Mouse (Mus musculus) thymus, adult 2 months (tissue): ENCODE results near the gene Olfr71. TPM values are rescaled to one million over a fixed set of nuclear protein-coding genes. Genes with fewer than 3 reads are reported as not detected.

ENCODE experiments used
- DNase-seq: peaks from one replicate; pipeline ENCODE4 v3.0.0; 2021
- H3K27ac ChIP-seq: fragments of 200-500 bp; 2 replicates; pipeline ENCODE4 v1.5.1; 2012; ENCODE audit warnings: low read length, control low read depth; ENCODE audit not compliant: control insufficient read depth, insufficient read depth
- H3K27me3 ChIP-seq: fragments of 200-500 bp; 2 replicates; pipeline ENCODE4 v1.6.1; 2012; ENCODE audit warnings: mild to moderate bottlenecking, low read length, moderate library complexity, mixed read lengths; ENCODE audit not compliant: control insufficient read depth, insufficient read depth
- H3K36me3 ChIP-seq: fragments of 200-500 bp; 2 replicates; pipeline ENCODE4 v1.6.1; 2012; ENCODE audit warnings: mild to moderate bottlenecking, low read length, moderate library complexity; ENCODE audit not compliant: control insufficient read depth, insufficient read depth
- H3K4me1 ChIP-seq: fragments of 200-500 bp; replicated peaks from 2 replicates; pipeline ENCODE4 v1.6.1; 2012; ENCODE audit warnings: low read length; ENCODE audit not compliant: control insufficient read depth, insufficient read depth
- H3K4me3 ChIP-seq: fragments of 200-500 bp; 2 replicates; pipeline ENCODE4 v1.5.1; 2012; ENCODE audit warnings: mild to moderate bottlenecking, low read length, control low read depth, moderate library complexity; ENCODE audit not compliant: control insufficient read depth, insufficient read depth
- CTCF ChIP-seq: fragments of 200-500 bp; IDR thresholded peaks from 2 replicates; pipeline ENCODE4 v1.5.1; 2012; ENCODE audit warnings: mild to moderate bottlenecking, control low read depth, low read length, moderate library complexity, borderline replicate concordance; ENCODE audit not compliant: control insufficient read depth, poor library complexity, insufficient read depth; ENCODE audit errors: extremely low read depth
- POLR2A ChIP-seq: fragments of 200-500 bp; IDR thresholded peaks from 2 replicates; pipeline ENCODE4 v1.6.1; 2012; ENCODE audit warnings: mild to moderate bottlenecking, low read length, control low read depth, moderate library complexity; ENCODE audit not compliant: control insufficient read depth, poor library complexity, insufficient read depth; ENCODE audit errors: extremely low read depth
- WGBS: fragments of 180-500 bp; shearing (Covaris S2); methylation state at CpG from one replicate; pipeline ENCODE4 v1.1.7; 2018; 5-methylcytosine and 5-hydroxymethylcytosine counted together
- polyA plus RNA-seq: library from polyadenylated mRNA; depleted of rRNA; stranded (reverse); fragments of >200 nt; gene quantifications from 2 replicates; pipeline ENCODE4 v1.2.3, GENCODE M21; 2012; rRNA removed

The Olfr71 gene
- polyA plus RNA-seq, 1 experiment, result not detected

DNA sequence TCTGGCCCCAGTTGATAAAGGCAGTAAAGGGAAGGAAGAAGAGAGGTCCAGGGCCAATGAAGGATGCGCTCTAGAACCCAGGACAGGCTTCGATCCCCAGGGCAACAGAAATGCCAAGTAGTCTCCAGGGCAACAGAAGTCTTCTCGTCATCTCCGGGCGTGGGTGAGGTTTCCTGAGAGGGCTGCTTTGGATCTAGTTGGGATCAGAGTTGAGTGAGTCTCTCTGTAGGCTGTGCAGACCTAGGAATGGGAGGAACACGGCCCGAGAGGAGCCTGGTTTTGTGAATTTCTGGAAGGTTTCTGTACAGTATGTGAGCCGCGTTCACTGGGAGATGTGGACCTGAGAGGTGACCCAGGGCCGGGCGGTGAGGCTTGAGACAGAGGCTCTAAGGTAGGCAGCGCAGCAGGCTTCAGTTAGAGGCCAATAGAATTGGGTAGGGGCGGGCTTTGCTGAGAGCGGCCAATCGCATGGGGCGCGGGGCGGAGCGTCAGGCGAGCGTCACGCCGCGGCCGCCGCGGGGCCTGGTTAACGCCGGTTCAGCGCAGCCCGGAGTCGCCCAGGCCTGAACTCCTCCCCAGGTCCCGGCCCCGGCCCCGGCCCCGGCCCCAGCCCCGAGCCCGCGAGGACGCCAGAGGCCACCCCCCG, 41.1 kb downstream of the Olfr71 start, which contains the start of the genes Tmem8b and Fam221b:
TSS of gene Tmem8b (plus strand) at position 190 of the 646 bp plus-strand sequence.
TSS of gene Fam221b (minus strand) at position 364 of the 646 bp plus-strand sequence.
- Histone ChIP-seq H3K4me1 (peaks cover 10% of the 10 kb centered on the region), H3K4me3 (peak within 1 kb of the TSS; percentile 55), H3K27ac (no peak within 1 kb of the TSS), H3K27me3 (no peaks in the 10 kb centered on the region), H3K36me3 (no peaks in the 10 kb centered on the region)
- DNase-seq, result peak; percentile 92
- TF ChIP-seq POLR2A (no peak), CTCF (no peak)
- 3% methylated on average over 34 of the region's 41 CpGs for WGBS

DNA sequence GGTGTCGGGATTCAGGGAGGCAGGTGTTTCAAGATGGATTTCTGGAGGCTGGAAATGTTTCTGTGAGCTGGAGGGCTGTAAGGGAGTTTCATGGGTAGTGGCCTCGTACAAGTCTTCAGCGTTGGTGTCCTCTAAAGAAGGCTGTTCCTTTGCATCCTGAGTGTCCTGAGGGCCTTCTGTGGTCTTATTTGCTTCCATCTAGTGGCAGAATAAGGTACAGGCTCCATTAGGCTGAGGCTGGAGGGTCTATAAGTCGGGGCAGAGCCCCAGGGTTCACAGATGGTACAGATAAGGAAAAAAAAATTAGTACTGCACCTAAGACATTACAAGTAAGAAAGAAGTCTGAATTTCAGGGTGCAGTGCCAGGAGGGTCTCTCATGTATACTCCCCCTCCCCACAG, 43.6 kb downstream of the Olfr71 start:
- no peaks in the 10 kb centered on the region for H3K36me3 ChIP-seq
- WGBS, result 23% methylated on average over 4 of the region's 4 CpGs
- peak; percentile 19 for DNase-seq

DNA sequence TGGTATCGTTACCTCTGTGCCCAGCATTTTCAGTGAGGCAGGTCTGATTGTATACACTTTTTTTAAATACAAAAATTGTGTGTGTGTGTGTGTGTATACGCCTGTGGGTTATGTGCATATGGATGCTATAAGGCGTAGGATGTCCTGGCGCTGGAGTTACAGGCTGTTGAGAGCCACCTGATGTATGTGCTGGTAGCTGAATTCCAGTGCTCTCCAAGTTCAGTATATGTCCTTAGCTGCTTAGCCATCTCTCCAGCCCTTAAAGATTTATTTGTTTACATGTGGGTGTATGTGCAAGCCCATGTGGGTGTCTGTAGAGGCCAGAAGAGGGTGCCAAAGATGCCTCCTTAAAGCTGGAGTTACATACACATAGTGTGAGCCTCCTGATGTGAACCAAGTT, 52.9 kb downstream of the Olfr71 start:
- WGBS, result 71% methylated on average over 4 of the region's 4 CpGs

More for the DNA sequence above, 43.6 kb downstream of the Olfr71 start:
- peaks cover 10% of the 10 kb centered on the region for H3K4me1 ChIP-seq
- TF ChIP-seq CTCF (no peak), POLR2A (no peak)
- no peak overlapping the region for H3K4me3 ChIP-seq
- H3K27ac ChIP-seq, result no peak overlapping the region
- H3K27me3 ChIP-seq, result peaks cover 2% of the 10 kb centered on the region; the same call in 1 of the 2 replicates

DNA sequence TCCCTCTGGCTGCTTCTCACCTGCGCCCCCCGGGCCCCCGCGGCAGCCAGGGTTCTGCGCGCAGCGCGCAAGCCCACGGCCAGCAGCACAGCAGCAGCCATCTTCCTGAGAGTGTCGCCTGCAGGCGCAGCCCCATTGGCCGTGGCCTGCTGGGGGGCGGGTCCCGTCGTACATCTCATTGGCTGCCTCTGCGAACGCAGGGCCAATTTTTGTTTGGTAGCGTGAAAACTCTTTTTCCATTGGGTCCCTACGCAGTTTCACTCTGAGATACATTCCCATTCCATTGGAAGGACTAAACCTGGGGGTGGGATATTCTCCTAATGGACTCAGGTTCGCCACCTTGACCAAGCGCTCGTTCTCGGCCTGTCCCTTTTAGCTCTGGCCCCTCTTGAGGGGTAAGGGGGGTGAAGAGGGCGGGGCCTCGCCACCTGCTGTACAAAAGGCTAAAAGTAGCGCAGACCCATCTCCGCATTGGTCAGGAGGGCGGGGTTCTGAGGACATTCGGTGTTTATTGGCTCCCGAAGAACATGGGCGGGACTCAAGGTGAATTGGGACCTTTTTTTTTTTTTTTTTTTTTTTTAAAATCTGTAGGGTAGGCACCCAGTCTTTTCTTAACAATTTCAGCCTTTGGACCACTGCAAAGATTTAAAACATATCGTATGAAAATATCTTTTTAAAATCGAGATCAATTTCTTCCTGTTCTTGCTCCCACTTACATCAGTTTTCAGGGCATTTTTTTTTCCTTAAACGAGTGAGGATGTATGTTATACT, 53.5 kb downstream of the Olfr71 start, which contains the start of gene Hint2:
TSS of gene Hint2 (minus strand) at position 128 of the 771 bp plus-strand sequence.
- Histone ChIP-seq H3K27ac (peak within 1 kb of the TSS; percentile 67; the same call in 1 of the 2 replicates), H3K4me3 (peak within 1 kb of the TSS; percentile 96), H3K4me1 (peaks cover 4% of the 10 kb centered on the region), H3K27me3 (no peaks in the 10 kb centered on the region), H3K36me3 (no peaks in the 10 kb centered on the region)
- WGBS, result under 1% methylated on average over 33 of the region's 34 CpGs
- DNase-seq, result peak; percentile 94
- peak; percentile 63; the same call in 1 of the 2 replicates for TF ChIP-seq POLR2A
- TF ChIP-seq CTCF, result no peak; the same call in 1 of the 2 replicates

More for the DNA sequence above, 52.9 kb downstream of the Olfr71 start:
- peaks cover 4% of the 10 kb centered on the region for H3K4me1 ChIP-seq
- no peaks in the 10 kb centered on the region for H3K27me3 ChIP-seq
- no peaks in the 10 kb centered on the region for H3K36me3 ChIP-seq
- H3K27ac ChIP-seq, result no peak overlapping the region
- H3K4me3 ChIP-seq, result no peak overlapping the region
- no peak for DNase-seq
- TF ChIP-seq CTCF (no peak), POLR2A (no peak)

DNA sequence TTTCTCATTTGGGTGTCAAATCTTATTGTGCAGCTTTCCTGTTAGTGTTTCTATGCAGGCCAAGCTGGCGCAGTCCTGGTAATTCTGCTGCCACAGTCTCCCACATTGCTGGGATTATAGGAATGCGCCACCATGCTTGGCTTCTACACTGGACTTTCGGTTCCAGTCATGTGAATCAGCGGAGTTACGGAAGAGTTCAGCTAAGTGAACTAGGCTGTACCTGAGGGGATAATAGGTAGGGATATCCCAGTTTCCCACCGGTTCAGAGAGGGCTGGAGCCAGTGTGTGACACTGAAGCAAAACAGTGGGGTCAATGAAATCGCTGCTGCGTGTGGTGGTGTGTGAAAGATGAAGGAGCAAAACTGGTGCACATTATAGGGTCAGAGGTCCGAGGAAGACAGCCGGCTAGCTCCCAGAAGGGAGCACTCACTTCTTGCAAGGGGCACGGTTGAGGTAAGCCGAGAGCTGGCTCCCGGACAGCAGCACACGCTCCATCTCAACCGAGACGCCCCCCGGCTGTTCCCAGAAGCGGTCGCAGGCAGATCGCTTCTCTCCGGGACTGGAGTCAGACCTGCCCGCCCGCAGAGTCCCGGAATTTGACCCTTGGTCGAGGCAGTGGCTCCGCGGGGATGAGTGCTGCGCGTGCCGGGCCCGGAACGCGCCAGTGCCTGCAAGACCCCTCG, 54.3 kb downstream of the Olfr71 start:
- no peak overlapping the region for H3K27ac ChIP-seq
- DNase-seq, result no peak
- peaks cover 4% of the 10 kb centered on the region for H3K4me1 ChIP-seq
- WGBS, result 13% methylated on average over 34 of the region's 34 CpGs
- H3K36me3 ChIP-seq, result no peaks in the 10 kb centered on the region
- no peaks in the 10 kb centered on the region for H3K27me3 ChIP-seq
- TF ChIP-seq CTCF (peak; percentile 11; the same call in 1 of the 2 replicates), POLR2A (no peak)
- H3K4me3 ChIP-seq, result peak overlapping the region; percentile 96

Other genes starting within 250 kb of the Olfr71 start
- 187 and 239 TPM in 2 replicates for gene Sit1, start 226.5 kb downstream of the Olfr71 start, polyA plus RNA-seq
- 330 and 367 TPM in 2 replicates for gene Ccdc107, start 217.4 kb downstream of the Olfr71 start, polyA plus RNA-seq
- 105 and 108 TPM in 2 replicates for gene Arhgef39, start 210.6 kb downstream of the Olfr71 start, polyA plus RNA-seq
- gene Car9, start 203.3 kb downstream of the Olfr71 start, polyA plus RNA-seq, result 2.5 and 2.9 TPM in 2 replicates
- 10.7 and 12.1 TPM in 2 replicates for gene Tpm2, start 186.5 kb downstream of the Olfr71 start, polyA plus RNA-seq
- 64.6 and 80.2 TPM in 2 replicates for gene Creb3, start 147.9 kb downstream of the Olfr71 start, polyA plus RNA-seq
- 225 and 254 TPM in 2 replicates for gene Tln1, start 147.6 kb downstream of the Olfr71 start, polyA plus RNA-seq
- 99.6 and 114 TPM in 2 replicates for gene Rgp1, start 131.5 kb downstream of the Olfr71 start, polyA plus RNA-seq
- 85.4 and 87.0 TPM in 2 replicates for gene Gba2, start 131.4 kb downstream of the Olfr71 start, polyA plus RNA-seq
- not detected in 2 replicates for gene Msmp, start 125.8 kb downstream of the Olfr71 start, polyA plus RNA-seq
- gene Npr2, start 78.3 kb downstream of the Olfr71 start, polyA plus RNA-seq, result 5.2 and 6.3 TPM in 2 replicates
- gene Spag8, start 56.7 kb downstream of the Olfr71 start, polyA plus RNA-seq, result 1.00 and 1.0 TPM in 2 replicates
- gene Hint2, start 53.8 kb downstream of the Olfr71 start, polyA plus RNA-seq, result 28.8 and 41.5 TPM in 2 replicates
- gene Tmem8b, start 41.3 kb downstream of the Olfr71 start, polyA plus RNA-seq, result 9.0 and 10.0 TPM in 2 replicates
- 0.03 TPM in 1 of 2 replicates, not detected in the other for gene Fam221b, start 41.1 kb downstream of the Olfr71 start, polyA plus RNA-seq
- gene Olfr70, start 9.4 kb downstream of the Olfr71 start, polyA plus RNA-seq, result not detected in 2 replicates
- 1.2 and 1.8 TPM in 2 replicates for gene Hrct1, start 16.9 kb upstream of the Olfr71 start, polyA plus RNA-seq
- 0.64 and 0.96 TPM in 2 replicates for gene Spaar, start 19.8 kb upstream of the Olfr71 start, polyA plus RNA-seq
- gene Olfr159, start 60.8 kb upstream of the Olfr71 start, polyA plus RNA-seq, result not detected in 2 replicates
- gene Olfr156, start 113.6 kb upstream of the Olfr71 start, polyA plus RNA-seq, result not detected in 2 replicates
- 0.01 and 0.11 TPM in 2 replicates for gene Olfr157, start 129.9 kb upstream of the Olfr71 start, polyA plus RNA-seq
- gene Olfr155, start 141.3 kb upstream of the Olfr71 start, polyA plus RNA-seq, result not detected in 2 replicates
- 2.8 and 3.3 TPM in 2 replicates for gene Reck, start 165.3 kb upstream of the Olfr71 start, polyA plus RNA-seq
- gene Glipr2, start 247.1 kb upstream of the Olfr71 start, polyA plus RNA-seq, result 20.6 and 23.4 TPM in 2 replicates